Mouse (Mus musculus) G1E (cell line): ENCODE data around the gene Sema3e. TPM values are rescaled to one million over a fixed set of nuclear protein-coding genes. Genes with fewer than 3 reads are reported as not detected.

ENCODE experiments used
- ATAC-seq: 2 replicates; pipeline ENCODE4 v1.8.0; 2016; ENCODE audit warnings: mild to moderate bottlenecking; ENCODE audit not compliant: insufficient number of reproducible peaks, poor library complexity, low FRiP score, severe bottlenecking; ENCODE audit errors: extremely low read depth
- DNase-seq: peaks from one replicate; pipeline ENCODE4 v3.0.0; 2012; ENCODE audit warnings: low spot score
- H3K27me3 ChIP-seq: 2 replicates; pipeline ENCODE4 v1.6.1; 2012; ENCODE audit warnings: mild to moderate bottlenecking, low read length, inconsistent platforms; ENCODE audit not compliant: insufficient read depth
- H3K36me3 ChIP-seq: replicated peaks from 2 replicates; pipeline ENCODE3; 2012; ENCODE audit warnings: mild to moderate bottlenecking, inconsistent platforms
- H3K4me1 ChIP-seq: 2 replicates; pipeline ENCODE4 v1.6.1; 2012; ENCODE audit warnings: low read depth, low read length, inconsistent platforms, mixed read lengths; ENCODE audit not compliant: insufficient read depth
- H3K4me3 ChIP-seq: 2 replicates; pipeline ENCODE4 v1.5.1; 2012; ENCODE audit warnings: low read depth, mild to moderate bottlenecking, inconsistent platforms, low read length, moderate library complexity, mixed read lengths
- H3K9me3 ChIP-seq: replicated peaks from 2 replicates; pipeline ENCODE4 v1.6.1; 2012; ENCODE audit warnings: inconsistent platforms
- CTCF ChIP-seq: IDR thresholded peaks from 2 replicates; pipeline ENCODE4 v1.5.1; 2012; ENCODE audit warnings: low read depth, low read length, inconsistent platforms, mixed read lengths
- GATA1 ChIP-seq: IDR thresholded peaks from 2 replicates; pipeline ENCODE4 v1.6.1; 2012; ENCODE audit warnings: borderline replicate concordance, low read length, inconsistent platforms, mixed read lengths
- GATA2 ChIP-seq: IDR thresholded peaks from 2 replicates; pipeline ENCODE4 v1.6.1; 2012; ENCODE audit warnings: low read depth, low read length, inconsistent platforms, borderline replicate concordance
- POLR2AphosphoS5 ChIP-seq: IDR thresholded peaks from 2 replicates; pipeline ENCODE4 v1.6.1; 2012; ENCODE audit warnings: low read depth, low read length, inconsistent platforms; ENCODE audit not compliant: insufficient replicate concordance
- TAL1 ChIP-seq: conservative IDR thresholded peaks from 2 replicates; pipeline ENCODE4 v1.6.1; 2012; ENCODE audit warnings: low read depth, low read length, inconsistent platforms, mixed read lengths
- polyA plus RNA-seq: library from polyadenylated mRNA; stranded (reverse); fragments of >175 nt; gene quantifications from 2 replicates; pipeline ENCODE4 v1.2.3, GENCODE M21; 2012
- total RNA-seq, 2 experiments: library from RNA; stranded (forward) in 1 of 2; stranded (reverse) in 1 of 2; fragments of 200-1000 nt in 1 of 2; fragments of >200 nt in 1 of 2; fragmentation: Nextera tagmentation in 1 of 2; gene quantifications; 2 replicates each; pipeline ENCODE4 v1.2.3; 2014 to 2017

The Sema3e gene
- total and polyA plus RNA-seq, 3 experiments = 0.38 to 7.1 (median 2.0) TPM

DNA sequence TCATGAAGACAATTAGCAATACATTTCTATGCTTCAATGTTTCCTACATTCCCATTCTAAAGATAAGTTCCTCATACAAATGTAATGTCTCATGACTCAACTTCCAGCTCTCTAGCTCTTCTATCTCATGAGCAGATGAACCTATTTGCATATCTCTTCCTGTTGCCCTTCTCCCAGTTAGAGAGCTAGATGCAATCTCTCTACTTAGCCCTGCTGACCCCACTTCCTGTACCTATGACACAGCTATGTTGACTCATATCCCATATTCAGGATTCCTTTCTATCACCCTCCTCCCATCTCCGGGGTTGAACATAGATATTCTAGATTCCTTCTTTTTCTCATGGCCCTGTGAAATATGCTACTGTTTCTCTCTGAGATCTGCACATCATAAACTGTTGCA, 38.0 kb upstream of the Sema3e start:
- peak; percentile 85 for ATAC-seq
- Histone ChIP-seq H3K4me3 (no peak overlapping the region), H3K9me3 (no peaks in the 10 kb centered on the region), H3K4me1 (no peaks in the 10 kb centered on the region), H3K27me3 (no peaks in the 10 kb centered on the region), H3K36me3 (no peaks in the 10 kb centered on the region)
- no peak for DNase-seq
- TF ChIP-seq POLR2AphosphoS5 (no peak), GATA1 (no peak), TAL1 (no peak), GATA2 (no peak), CTCF (no peak)

DNA sequence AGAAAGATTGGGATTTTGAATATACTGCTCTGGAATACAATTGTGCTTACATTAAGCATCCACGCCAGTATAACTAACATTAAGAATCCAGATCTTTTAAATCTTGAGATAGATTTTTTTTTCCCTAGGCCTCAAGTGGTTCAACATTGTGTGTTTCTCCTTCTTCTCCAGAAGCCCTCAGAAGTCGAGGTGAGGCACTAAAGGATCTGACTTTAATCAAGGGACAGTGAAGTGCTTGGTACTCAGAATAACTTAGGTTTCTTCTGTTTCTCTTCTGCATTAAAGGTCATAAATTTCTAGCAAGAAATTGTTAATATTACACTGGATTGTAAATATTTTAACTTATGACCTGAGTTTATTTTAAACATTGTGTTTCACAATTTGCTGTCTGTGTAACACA, 37.1 kb upstream of the Sema3e start:
- DNase-seq = no peak
- no peak for ATAC-seq
- H3K4me1 ChIP-seq = no peaks in the 10 kb centered on the region

DNA sequence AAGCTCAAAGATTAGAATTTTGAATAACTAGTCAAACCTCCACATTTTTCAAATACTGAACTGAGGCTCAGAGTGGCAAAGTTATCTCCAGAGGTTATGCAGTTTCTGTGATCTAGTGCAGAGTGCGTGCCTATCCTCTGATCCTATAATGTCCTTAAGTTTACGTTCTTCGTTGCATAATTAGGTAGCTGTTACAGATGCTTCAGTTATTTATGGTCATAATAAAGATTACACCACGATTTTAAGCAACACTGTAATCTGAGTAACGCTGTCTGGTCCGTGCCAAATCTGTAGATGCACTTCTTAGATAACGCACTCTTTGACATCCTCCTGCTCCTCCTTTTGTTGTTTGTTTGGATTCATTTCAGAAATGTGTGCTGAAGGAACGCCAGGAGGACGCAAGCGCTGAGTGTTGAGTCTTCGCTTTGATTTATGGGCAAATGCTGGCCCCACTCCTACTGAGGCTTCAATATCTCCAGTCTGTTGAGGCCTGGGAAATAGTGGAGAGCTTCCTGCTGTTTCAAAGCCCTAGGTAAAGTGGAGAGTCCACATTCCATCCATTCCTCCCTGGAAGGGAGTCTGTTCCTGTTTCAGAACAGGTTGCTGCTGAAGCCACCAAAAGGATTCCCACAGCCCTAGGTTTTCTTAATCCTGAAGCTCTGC, 32.2 kb upstream of the Sema3e start:
- Histone ChIP-seq H3K36me3 (no peaks in the 10 kb centered on the region), H3K9me3 (no peaks in the 10 kb centered on the region), H3K4me3 (no peak overlapping the region), H3K4me1 (no peaks in the 10 kb centered on the region), H3K27me3 (no peaks in the 10 kb centered on the region)
- DNase-seq (no peak), ATAC-seq (no peak)
- TF ChIP-seq GATA1 = no peak
- no peak for TF ChIP-seq TAL1
- no peak for TF ChIP-seq GATA2
- TF ChIP-seq CTCF = no peak
- TF ChIP-seq POLR2AphosphoS5 = no peak

More for the DNA sequence above, 37.1 kb upstream of the Sema3e start:
- Histone ChIP-seq H3K36me3 (no peaks in the 10 kb centered on the region), H3K27me3 (no peaks in the 10 kb centered on the region), H3K4me3 (no peak overlapping the region), H3K9me3 (no peaks in the 10 kb centered on the region)
- TF ChIP-seq GATA2 (no peak), CTCF (no peak), GATA1 (no peak), POLR2AphosphoS5 (no peak), TAL1 (no peak)

DNA sequence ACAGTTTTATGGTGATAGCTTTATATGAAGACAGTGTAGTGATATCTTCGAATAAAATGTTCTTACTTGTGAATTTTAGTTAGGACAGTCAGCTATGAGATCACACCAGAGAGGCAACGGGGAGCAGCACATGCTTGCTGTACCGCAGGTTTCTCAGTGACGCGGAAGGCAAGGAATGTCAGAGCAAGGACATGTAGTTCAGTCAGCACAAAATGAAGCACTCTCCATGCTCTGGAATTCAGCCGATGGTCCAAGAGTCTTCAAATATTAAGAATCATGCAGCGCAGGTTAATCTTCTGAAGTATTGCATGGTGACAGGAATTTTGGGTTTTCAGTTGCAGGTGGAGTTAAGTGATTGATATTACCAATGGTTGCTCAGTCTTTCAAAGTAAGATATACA, 3.3 kb downstream of the Sema3e start:
- ATAC-seq (no peak), DNase-seq (no peak)
- no peaks in the 10 kb centered on the region for H3K36me3 ChIP-seq
- H3K9me3 ChIP-seq = no peaks in the 10 kb centered on the region
- H3K4me1 ChIP-seq = no peaks in the 10 kb centered on the region
- no peak for TF ChIP-seq GATA1
- no peak for TF ChIP-seq CTCF
- no peak for TF ChIP-seq TAL1
- TF ChIP-seq POLR2AphosphoS5 = no peak
- TF ChIP-seq GATA2 = no peak
- no peak overlapping the region for H3K4me3 ChIP-seq
- peaks cover 8% of the 10 kb centered on the region; the same call in 1 of the 2 replicates for H3K27me3 ChIP-seq

DNA sequence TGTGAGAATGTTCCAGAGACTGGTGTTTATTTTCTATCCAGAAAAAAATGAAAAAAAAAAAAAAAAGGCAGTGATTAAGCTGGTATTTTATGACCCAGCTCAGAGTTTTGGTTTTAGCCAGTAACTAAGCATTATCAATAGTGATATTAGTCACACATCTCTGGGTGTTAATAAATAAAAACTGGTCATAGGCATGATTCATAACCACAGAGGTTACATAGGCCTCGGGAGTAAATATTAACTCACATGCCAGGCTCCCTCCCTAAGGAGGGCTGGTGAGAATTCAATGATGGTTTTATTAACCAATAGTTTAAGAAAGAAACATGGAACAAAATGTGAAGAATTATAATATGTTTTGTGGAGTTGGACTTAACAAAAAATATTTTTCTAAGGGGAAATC, 5.7 kb downstream of the Sema3e start:
- no peaks in the 10 kb centered on the region for H3K36me3 ChIP-seq
- H3K27me3 ChIP-seq = peaks cover under 1% of the 10 kb centered on the region; the same call in 1 of the 2 replicates
- no peaks in the 10 kb centered on the region for H3K4me1 ChIP-seq
- no peaks in the 10 kb centered on the region for H3K9me3 ChIP-seq
- DNase-seq (no peak), ATAC-seq (no peak)
- no peak overlapping the region for H3K4me3 ChIP-seq
- no peak for TF ChIP-seq GATA1
- TF ChIP-seq CTCF = no peak
- no peak for TF ChIP-seq TAL1
- TF ChIP-seq GATA2 = no peak
- TF ChIP-seq POLR2AphosphoS5 = no peak

DNA sequence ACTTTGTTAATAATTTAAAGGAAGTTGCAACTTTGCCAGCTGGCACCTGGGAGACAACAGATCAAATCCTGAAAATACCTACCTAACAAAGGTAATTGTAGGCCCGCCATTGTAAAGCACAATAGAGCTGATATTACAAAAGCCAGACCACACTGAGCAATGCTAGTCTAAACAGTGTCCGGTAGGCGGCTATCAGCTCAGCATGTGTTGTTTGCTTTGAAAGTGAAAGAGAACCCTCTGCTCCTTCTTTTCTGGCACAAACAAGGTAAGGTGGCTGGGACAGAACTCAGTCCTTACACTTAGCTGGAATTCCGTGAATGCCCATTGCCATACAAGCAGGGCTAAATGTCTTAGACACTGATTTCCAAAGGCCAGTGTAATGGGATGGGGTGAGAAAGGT, 7.0 kb downstream of the Sema3e start:
- H3K4me3 ChIP-seq = no peak overlapping the region
- TF ChIP-seq TAL1 = no peak
- no peak for TF ChIP-seq GATA1
- no peak for TF ChIP-seq POLR2AphosphoS5
- TF ChIP-seq GATA2 = no peak
- TF ChIP-seq CTCF = no peak
- no peaks in the 10 kb centered on the region for H3K9me3 ChIP-seq
- DNase-seq = no peak
- H3K4me1 ChIP-seq = no peaks in the 10 kb centered on the region
- no peak for ATAC-seq
- no peaks in the 10 kb centered on the region for H3K27me3 ChIP-seq
- H3K36me3 ChIP-seq = no peaks in the 10 kb centered on the region

DNA sequence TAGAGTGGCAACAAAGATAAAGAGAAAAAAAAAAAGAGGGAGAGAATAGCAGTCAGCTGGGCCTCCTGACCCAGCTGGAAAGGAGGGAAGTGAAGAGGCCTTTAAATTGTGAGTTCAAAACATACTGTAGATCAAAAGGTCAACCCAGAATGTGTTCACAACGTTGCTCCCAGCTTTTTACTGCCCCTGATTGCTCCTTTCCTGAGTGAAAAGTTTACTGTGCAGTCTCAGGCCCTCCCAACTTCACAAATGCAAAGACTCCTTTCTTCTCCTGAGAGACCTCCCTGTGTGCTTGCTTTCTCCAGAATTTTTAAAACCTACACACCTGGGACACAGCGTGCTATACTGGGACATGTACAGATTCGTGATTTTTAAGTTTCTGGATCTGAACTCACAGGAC, 8.2 kb downstream of the Sema3e start:
- DNase-seq = no peak
- ATAC-seq = no peak
- Histone ChIP-seq H3K27me3 (no peaks in the 10 kb centered on the region), H3K36me3 (no peaks in the 10 kb centered on the region), H3K4me1 (no peaks in the 10 kb centered on the region), H3K9me3 (no peaks in the 10 kb centered on the region), H3K4me3 (no peak overlapping the region)
- TF ChIP-seq GATA2 = no peak
- no peak for TF ChIP-seq POLR2AphosphoS5
- TF ChIP-seq TAL1 = no peak
- no peak for TF ChIP-seq CTCF
- no peak for TF ChIP-seq GATA1
